Mouse (Mus musculus) hindbrain, embryonic 15.5 days (tissue): ENCODE results near the gene Gatb. TPM values are rescaled to one million over a fixed set of nuclear protein-coding genes. Genes with fewer than 3 reads are reported as not detected.

Experiments used
- ATAC-seq: fragments of 200-750 bp; cut with Nextera tagmentation; 2 replicates; pipeline ENCODE4 v1.8.0; 2017; ENCODE audit warnings: low read depth, moderate number of reproducible peaks, moderate TSS enrichment; ENCODE audit not compliant: low FRiP score
- H3K27ac ChIP-seq: fragments of 300-500 bp; sonication (generic); replicated peaks from 2 replicates; pipeline ENCODE4 v1.5.1; 2015; ENCODE audit warnings: mild to moderate bottlenecking, inconsistent platforms
- H3K27me3 ChIP-seq: fragments of 300-500 bp; sonication (generic); 2 replicates; pipeline ENCODE4 v1.6.1; 2015; ENCODE audit warnings: control low read depth, inconsistent platforms
- H3K36me3 ChIP-seq: fragments of 300-500 bp; sonication (generic); 2 replicates; pipeline ENCODE4 v1.6.1; 2015; ENCODE audit warnings: control low read depth, inconsistent platforms
- H3K4me1 ChIP-seq: fragments of 300-500 bp; sonication (generic); replicated peaks from 2 replicates; pipeline ENCODE4 v1.6.1; 2015; ENCODE audit warnings: control low read depth, inconsistent platforms
- H3K4me2 ChIP-seq: fragments of 300-500 bp; sonication (generic); 2 replicates; pipeline ENCODE4 v1.6.1; 2015; ENCODE audit warnings: moderate library complexity, mild to moderate bottlenecking, inconsistent platforms
- H3K4me3 ChIP-seq: fragments of 300-500 bp; sonication (generic); 2 replicates; pipeline ENCODE4 v1.5.1; 2015; ENCODE audit warnings: mild to moderate bottlenecking, inconsistent platforms
- H3K9ac ChIP-seq: fragments of 300-500 bp; sonication (generic); 2 replicates; pipeline ENCODE4 v1.6.1; 2015; ENCODE audit warnings: inconsistent platforms
- H3K9me3 ChIP-seq: fragments of 300-500 bp; sonication (generic); 2 replicates; pipeline ENCODE4 v1.6.1; 2016; ENCODE audit warnings: control low read depth, inconsistent platforms
- WGBS: fragments of 180-500 bp; shearing (Covaris S2); methylation state at CpG from one replicate; pipeline ENCODE4 v1.1.7; 2015; 5-methylcytosine and 5-hydroxymethylcytosine counted together
- polyA plus RNA-seq: library from polyadenylated mRNA; unstranded; fragments of >200 nt; fragmentation: Nextera tagmentation; extraction: Ambion mirVana; gene quantifications from 2 replicates; pipeline ENCODE4 v1.2.1, GENCODE M21; 2015

The Gatb gene
- polyA plus RNA-seq, 1 experiment from 2014 or later, result 20.1 TPM

DNA sequence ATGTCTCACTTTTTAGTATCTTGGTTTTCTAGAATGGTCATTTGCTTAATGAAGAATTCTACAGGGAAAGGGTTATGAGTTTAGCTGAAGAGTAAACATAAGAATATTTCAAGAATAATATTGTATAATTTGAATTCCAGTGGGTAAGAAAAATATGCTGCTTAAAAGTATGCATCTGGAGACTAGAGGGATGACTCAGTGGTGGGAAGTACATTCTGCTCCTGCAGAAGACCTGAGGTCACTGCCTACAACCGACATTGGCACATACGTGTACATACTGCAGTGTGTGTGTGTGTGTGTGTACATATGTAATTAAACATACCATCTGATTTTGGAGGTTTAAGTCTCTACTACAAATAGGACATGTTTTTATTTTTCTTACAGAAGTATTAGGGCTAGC, 61.7 kb downstream of the Gatb start:
- H3K27me3 ChIP-seq, result no peaks in the 10 kb centered on the region
- H3K27ac ChIP-seq, result no peak overlapping the region
- H3K36me3 ChIP-seq, result no peaks in the 10 kb centered on the region
- no peak overlapping the region for H3K4me2 ChIP-seq
- H3K4me1 ChIP-seq, result no peaks in the 10 kb centered on the region
- no peak overlapping the region for H3K9ac ChIP-seq
- no peak for ATAC-seq
- no peak overlapping the region for H3K4me3 ChIP-seq
- 97% methylated on average over 2 of the region's 2 CpGs for WGBS
- H3K9me3 ChIP-seq, result no peaks in the 10 kb centered on the region

DNA sequence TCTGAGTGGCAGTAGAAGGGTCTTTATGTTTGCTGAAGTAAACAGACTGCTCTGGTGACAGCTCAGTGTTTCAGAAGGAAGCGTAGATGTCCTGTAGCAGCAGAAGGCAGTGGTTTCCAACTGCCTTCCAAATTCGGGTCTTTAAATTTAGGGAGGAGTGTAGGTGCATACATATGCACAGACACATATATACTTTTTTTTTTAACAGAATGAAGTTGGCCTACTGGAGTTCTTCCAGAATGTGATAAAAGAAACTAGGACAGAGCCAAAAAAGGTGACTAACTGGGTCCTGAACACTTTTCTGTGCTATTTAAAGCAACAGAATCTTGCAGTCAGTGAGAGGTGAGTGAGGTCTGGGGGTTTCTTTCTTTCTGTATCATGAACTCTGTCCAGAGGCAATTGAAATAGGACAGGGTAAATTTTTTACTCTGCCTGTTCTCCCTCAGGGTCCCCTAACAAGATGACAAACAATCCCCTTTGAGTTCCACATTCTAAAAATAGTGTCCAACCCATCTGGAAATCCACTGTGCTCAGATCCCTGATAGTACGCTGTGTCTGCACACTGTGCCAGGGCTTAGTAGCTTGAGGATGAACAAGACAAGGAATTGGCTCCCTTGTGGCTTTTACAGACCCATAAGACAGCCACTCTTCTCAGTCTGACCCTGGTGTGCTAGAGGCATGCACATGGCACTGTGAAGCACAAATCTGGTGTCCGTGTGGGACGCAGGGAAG, 63.0 kb downstream of the Gatb start:
- no peaks in the 10 kb centered on the region for H3K36me3 ChIP-seq
- H3K9ac ChIP-seq, result no peak overlapping the region
- H3K9me3 ChIP-seq, result no peaks in the 10 kb centered on the region
- no peak overlapping the region for H3K27ac ChIP-seq
- no peak overlapping the region for H3K4me3 ChIP-seq
- H3K4me1 ChIP-seq, result no peaks in the 10 kb centered on the region
- no peak for ATAC-seq
- no peaks in the 10 kb centered on the region for H3K27me3 ChIP-seq
- H3K4me2 ChIP-seq, result no peak overlapping the region
- 91% methylated on average over 5 of the region's 5 CpGs for whole genome bisulfite sequencing

DNA sequence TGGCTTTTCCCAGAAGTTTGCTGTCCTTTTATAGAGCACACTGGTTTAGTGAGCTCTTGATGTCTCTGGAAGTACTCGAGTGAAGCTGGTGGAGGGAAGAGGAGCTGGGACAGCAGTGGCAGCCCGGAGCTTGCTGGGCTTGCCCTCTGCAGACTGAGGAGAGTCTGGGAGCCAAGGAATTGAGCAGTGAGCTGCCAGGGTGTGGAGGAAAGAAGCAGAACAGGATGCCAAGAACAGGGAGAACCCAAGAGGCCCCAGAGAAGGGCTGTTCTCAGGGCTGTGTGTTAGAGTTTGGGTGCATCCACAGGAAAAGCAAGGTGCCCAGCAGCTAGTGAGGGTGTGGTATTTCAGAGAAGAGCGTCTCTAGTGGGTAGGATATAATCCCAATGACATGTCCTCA, 67.8 kb downstream of the Gatb start:
- Histone ChIP-seq H3K9me3 (no peaks in the 10 kb centered on the region), H3K27me3 (no peaks in the 10 kb centered on the region), H3K9ac (no peak overlapping the region), H3K27ac (no peak overlapping the region), H3K4me3 (no peak overlapping the region), H3K4me1 (no peaks in the 10 kb centered on the region), H3K36me3 (no peaks in the 10 kb centered on the region), H3K4me2 (no peak overlapping the region)
- 90% methylated on average over 3 of the region's 3 CpGs for WGBS
- no peak for ATAC-seq

DNA sequence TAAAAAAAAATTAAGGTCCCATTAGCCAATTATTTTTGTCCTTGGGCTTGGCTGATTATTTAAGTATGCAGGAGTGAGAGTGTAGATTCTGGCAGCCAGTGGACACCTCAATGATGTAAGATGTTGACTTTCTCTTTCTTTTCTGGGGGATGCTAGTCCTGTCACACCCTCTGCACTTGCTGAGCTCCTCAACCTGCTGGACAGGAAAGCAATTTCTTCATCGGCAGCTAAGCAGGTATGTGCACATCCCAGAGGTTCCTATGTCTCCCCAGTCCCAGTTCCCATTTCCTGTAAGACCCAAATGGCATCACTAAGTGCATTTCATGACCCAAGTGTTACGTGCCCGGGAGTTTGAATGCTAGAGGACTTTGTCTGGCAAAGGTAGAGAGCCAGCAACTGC, 70.9 kb downstream of the Gatb start:
- no peaks in the 10 kb centered on the region for H3K4me1 ChIP-seq
- ATAC-seq, result no peak
- H3K4me2 ChIP-seq, result no peak overlapping the region
- WGBS, result 91% methylated on average over 3 of the region's 3 CpGs
- no peak overlapping the region for H3K27ac ChIP-seq
- no peaks in the 10 kb centered on the region for H3K36me3 ChIP-seq
- H3K9me3 ChIP-seq, result no peaks in the 10 kb centered on the region
- no peak overlapping the region for H3K9ac ChIP-seq
- no peaks in the 10 kb centered on the region for H3K27me3 ChIP-seq
- H3K4me3 ChIP-seq, result no peak overlapping the region

DNA sequence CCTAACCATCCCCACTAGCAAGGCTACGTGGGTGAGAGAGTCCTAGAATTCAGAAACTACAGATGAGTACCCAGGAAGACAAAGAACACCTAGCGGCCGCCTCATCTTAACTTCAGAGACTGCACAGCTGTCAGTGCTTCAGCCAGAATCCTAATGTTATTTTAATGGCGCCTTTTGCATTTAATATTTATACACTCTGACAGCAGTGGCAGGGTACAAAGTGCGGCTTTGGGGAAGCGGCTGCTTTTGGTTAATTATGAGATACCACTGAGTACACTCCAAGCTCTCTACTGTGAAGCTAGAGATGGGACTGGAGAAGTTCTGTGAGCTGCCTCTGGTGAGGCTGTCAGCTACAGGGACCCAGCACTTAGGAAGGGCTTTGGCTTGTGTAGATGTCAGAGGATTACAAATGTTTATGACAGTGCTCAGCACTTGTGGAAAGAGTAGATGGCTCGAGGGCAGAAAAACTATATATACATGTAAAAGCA, 71.6 kb downstream of the Gatb start:
- no peak overlapping the region for H3K9ac ChIP-seq
- no peak overlapping the region for H3K27ac ChIP-seq
- H3K9me3 ChIP-seq, result no peaks in the 10 kb centered on the region
- 81% methylated on average over 7 of the region's 7 CpGs for WGBS
- ATAC-seq, result no peak
- H3K4me1 ChIP-seq, result no peaks in the 10 kb centered on the region
- no peak overlapping the region for H3K4me2 ChIP-seq
- H3K36me3 ChIP-seq, result no peaks in the 10 kb centered on the region
- no peaks in the 10 kb centered on the region for H3K27me3 ChIP-seq
- H3K4me3 ChIP-seq, result no peak overlapping the region

DNA sequence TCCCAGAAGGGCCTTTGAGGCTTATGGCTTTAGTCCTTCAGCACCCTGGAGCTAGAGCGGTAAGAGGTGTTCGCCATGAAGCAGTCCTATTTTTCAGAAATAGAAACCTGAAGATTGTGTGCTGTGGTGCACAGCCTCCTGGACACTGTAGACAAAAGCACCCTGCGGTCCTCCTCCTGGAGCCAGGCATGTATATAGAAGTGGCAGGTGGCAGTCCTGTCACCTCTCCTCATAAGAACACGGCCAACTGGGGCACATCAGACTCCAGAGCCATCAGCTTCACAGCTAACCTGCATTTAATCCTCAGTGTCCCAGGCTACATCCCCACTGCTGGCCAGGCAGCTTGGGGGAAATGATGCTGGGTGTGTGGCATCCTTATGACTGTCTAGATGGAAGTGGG, 75.3 kb downstream of the Gatb start:
- ATAC-seq, result no peak
- Histone ChIP-seq H3K9me3 (no peaks in the 10 kb centered on the region), H3K4me3 (no peak overlapping the region), H3K9ac (no peak overlapping the region), H3K27me3 (no peaks in the 10 kb centered on the region), H3K36me3 (no peaks in the 10 kb centered on the region), H3K27ac (no peak overlapping the region), H3K4me1 (0 out of 2 replicates have a peak, but pooled peaks cover 4% of the 10 kb centered on the region), H3K4me2 (no peak overlapping the region)
- WGBS, result 93% methylated on average over 4 of the region's 4 CpGs

DNA sequence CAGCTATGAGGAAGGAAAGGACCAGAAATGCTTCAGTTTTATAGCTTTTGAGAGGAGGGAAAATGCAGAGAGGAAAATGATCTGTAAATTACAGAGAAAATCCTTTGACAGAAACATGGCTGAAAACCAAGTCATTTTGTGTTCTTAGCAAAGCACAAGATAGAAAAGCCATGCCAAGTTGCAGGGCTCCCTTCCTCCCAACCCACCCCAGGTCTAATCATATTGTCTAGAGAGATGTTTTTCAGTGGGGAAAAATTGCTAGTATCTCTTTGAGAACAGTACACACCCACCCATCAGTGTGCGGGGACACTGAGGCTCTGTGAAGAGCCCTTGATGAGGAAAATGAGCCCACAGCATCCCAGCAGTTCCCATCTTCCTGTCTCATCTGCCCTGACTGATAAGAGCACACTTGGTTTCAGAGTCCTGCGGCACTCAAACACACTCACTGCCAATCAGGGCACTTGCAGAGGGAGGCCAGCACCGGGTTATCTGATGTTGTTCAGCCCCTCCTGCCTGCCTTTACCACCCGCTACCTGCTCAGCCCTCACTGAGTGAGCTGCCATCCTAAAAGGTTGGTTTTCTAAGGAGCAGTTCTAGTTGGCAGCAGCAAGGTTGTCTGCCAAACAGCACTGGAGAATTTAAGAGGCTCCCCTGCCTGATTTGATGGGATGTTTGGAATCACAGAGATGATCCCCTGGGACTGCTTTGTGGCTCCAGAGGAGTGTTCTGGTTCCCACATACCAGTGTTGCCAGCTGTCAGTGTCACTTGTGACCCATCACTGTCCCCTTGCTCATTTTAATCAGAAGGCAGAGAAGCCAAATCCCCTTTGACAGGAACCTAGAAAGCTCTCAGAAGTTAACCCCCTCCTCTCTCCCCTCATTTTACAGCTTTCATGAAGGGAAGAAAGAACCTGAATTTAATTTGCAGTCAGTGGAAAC, 79.1 kb downstream of the Gatb start:
- Histone ChIP-seq H3K4me1 (0 out of 2 replicates have a peak, but pooled peaks cover 4% of the 10 kb centered on the region), H3K4me2 (no peak overlapping the region), H3K9me3 (no peaks in the 10 kb centered on the region), H3K27me3 (no peaks in the 10 kb centered on the region), H3K4me3 (no peak overlapping the region), H3K9ac (no peak overlapping the region), H3K36me3 (no peaks in the 10 kb centered on the region), H3K27ac (no peak overlapping the region)
- no peak for ATAC-seq
- 60% methylated on average over 4 of the region's 4 CpGs for WGBS

DNA sequence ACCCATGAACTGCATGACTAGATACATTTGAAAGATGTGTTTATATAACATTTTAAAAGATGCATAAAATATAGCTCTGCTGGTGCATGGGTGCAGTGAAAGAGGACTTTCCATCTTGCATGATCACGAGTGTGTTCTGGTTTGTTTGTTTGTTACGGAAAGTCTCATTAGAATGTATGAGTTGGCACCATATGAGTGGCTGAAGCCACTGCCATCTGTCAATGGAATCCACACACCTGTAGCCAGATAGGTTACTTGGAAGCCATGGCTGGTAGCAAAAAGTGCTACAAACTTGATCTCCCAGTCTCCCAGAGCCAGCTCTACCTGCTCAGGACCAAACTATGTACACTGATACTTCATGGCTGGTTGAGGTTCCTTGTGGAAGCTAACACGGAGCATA, 81.6 kb downstream of the Gatb start:
- Histone ChIP-seq H3K4me1 (0 out of 2 replicates have a peak, but pooled peaks cover 4% of the 10 kb centered on the region), H3K27me3 (no peaks in the 10 kb centered on the region), H3K4me2 (no peak overlapping the region), H3K9me3 (no peaks in the 10 kb centered on the region), H3K27ac (no peak overlapping the region), H3K9ac (no peak overlapping the region), H3K36me3 (no peaks in the 10 kb centered on the region), H3K4me3 (no peak overlapping the region)
- no peak for ATAC-seq
- 93% methylated on average over 3 of the region's 3 CpGs for WGBS

DNA sequence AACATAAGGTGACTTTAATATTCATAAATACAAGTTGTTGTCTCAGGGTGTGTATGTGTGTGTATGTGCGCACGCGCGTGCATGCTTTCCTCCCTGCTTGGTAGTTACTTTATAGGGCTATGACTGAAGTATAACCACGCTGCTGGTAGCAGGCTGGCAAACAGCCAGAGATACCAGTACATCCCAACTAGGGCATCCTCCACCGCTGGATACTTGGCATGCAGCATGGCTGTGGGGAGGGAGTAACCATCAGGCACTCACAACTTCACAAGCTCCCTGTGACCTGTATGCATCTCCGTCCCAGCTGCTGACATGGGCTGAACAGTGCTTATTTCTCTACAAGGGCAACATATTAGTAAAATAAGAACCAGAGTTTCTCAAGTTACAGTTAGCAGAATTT, 85.8 kb downstream of the Gatb start:
- no peaks in the 10 kb centered on the region for H3K9me3 ChIP-seq
- H3K27me3 ChIP-seq, result no peaks in the 10 kb centered on the region
- no peak overlapping the region for H3K27ac ChIP-seq
- 84% methylated on average over 7 of the region's 7 CpGs for WGBS
- H3K4me2 ChIP-seq, result no peak overlapping the region
- ATAC-seq, result no peak
- no peaks in the 10 kb centered on the region for H3K36me3 ChIP-seq
- H3K4me3 ChIP-seq, result no peak overlapping the region
- H3K9ac ChIP-seq, result no peak overlapping the region
- H3K4me1 ChIP-seq, result no peaks in the 10 kb centered on the region

DNA sequence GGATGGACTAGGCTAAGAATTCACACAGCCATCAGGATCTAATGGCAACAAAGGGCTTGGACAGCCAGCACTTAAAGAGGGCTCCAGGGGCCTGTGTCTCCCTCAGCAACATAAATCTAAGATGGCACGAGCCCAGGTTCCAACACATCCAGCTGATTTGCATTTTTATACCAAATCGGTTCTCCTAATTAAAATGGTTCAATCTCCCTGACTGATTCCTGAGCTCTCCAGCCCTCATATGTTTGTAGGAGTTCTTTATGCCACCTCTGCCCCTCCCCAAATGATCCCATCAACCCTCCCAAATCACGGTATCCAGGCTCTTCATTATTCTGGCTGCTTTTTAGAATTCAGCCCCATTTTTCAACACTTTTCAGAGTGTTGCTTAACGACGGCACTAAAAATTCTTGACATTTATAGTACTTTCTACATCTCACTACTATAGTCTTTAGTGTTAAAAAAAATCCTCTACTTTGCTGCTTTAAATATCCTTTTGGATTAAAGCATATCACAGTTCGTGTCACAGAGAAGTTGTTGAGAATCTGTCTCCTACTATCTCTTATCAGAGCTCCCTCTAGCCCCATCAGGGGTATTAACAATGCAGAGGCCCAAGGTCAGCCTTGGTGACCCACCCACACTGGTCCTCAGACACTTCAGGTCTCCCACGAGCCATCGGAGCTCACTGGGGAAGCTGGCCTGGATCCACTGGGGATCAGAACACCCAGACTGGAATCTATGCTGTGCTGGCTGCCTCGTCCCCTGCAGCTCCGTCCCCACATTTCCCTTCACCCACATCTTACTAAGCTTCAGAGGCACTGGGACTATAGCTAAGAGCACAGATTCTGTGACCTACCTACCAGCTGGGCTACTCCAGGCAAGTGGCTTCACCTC, 88.3 kb downstream of the Gatb start:
- Histone ChIP-seq H3K27me3 (no peaks in the 10 kb centered on the region), H3K27ac (no peak overlapping the region)

DNA sequence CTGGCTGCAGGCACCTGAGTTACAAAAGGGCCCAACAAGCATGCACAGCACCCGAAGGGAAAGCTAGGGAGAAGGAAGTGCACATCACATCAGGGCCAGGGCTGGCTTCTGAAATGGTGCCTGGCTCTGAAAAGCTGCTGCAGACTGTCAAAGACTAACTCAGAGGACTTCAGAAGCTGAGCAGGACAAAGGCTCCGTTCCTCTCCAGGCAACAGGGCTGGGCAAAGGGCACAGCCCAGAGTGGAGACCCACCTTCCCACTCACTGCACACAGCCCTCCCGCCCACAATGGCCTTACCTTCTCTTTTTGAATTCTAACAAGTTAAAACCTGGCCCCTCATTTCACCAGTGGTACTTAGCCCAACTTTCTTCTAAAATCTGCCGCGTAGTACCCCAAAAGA, 89.9 kb downstream of the Gatb start:
- no peak overlapping the region for H3K4me3 ChIP-seq
- no peak for ATAC-seq
- 70% methylated on average over 5 of the region's 5 CpGs for WGBS
- H3K36me3 ChIP-seq, result no peaks in the 10 kb centered on the region
- H3K4me1 ChIP-seq, result no peaks in the 10 kb centered on the region
- no peaks in the 10 kb centered on the region for H3K27me3 ChIP-seq
- no peaks in the 10 kb centered on the region for H3K9me3 ChIP-seq
- H3K27ac ChIP-seq, result no peak overlapping the region
- H3K4me2 ChIP-seq, result no peak overlapping the region
- no peak overlapping the region for H3K9ac ChIP-seq

More for the DNA sequence above, 88.3 kb downstream of the Gatb start:
- no peak for ATAC-seq
- H3K4me2 ChIP-seq, result no peak overlapping the region
- no peaks in the 10 kb centered on the region for H3K4me1 ChIP-seq
- H3K36me3 ChIP-seq, result no peaks in the 10 kb centered on the region
- no peak overlapping the region for H3K9ac ChIP-seq
- no peaks in the 10 kb centered on the region for H3K9me3 ChIP-seq
- no peak overlapping the region for H3K4me3 ChIP-seq
- 64% methylated on average over 10 of the region's 10 CpGs for WGBS
